In genomic region chr4:58417319-58417718, GRCm38 (mm10) we compare ENCODE assay signal across 9 mouse cellular contexts.
DNase-seq lines count a peak whose midpoint lies in the region.
"Had no signal": no experiment of that assay in that cellular context is flagged by ENCODE, and none has a peak within 500 bp of the region (broad histone marks: within the 10 kb centered on the region; RNA-seq: fewer than 3 reads in every experiment).

No protein-coding gene starts in this region.

- DNase-seq in frontal cortex, adult 2 months (ENCODE audit: extremely low spot score in 1 of 2, low spot score in 1 of 2): peak; percentile 17 to 55
- DNase-seq in frontal cortex, postnatal 25 days (ENCODE audit: low spot score in 2 of 2): no peak
- DNase-seq in left cerebral cortex, postnatal 14 days (ENCODE audit: low spot score in 2 of 2): peak; percentile 25 to 37
- no peak for DNase-seq in left cerebral cortex, adult 8-10 months (ENCODE audit: low spot score in 2 of 2)
- DNase-seq in NIH3T3 (ENCODE audit: low read depth): peak; percentile 98
- DNase-seq in fibroblast of lung, adult 2 months (ENCODE audit: low read depth): peak; percentile 96
- no peak for DNase-seq in thymus, postnatal 25 days
- DNase-seq: gastrocnemius, postnatal 36 days; kidney, adult 11 months had no signal

- intact Hi-C loops in left cerebral cortex, postnatal 14 days (cut with DNase I): loop anchor here (5.0 kb wide), 1 partner anchor 330 kb away; no protein-coding TSS in a partner anchor

Comparison
In these comparisons a context has a peak if more than half of its experiments do, and no peak if none do; other contexts are left out.
1. DNase-seq: peak in frontal cortex, adult 2 months (2 of 2), left cerebral cortex, postnatal 14 days (2 of 2), NIH3T3 (single experiment) and fibroblast of lung, adult 2 months (single experiment); none in frontal cortex, postnatal 25 days (0 of 2), left cerebral cortex, adult 8-10 months (0 of 2) and thymus, postnatal 25 days (single experiment).